Mouse (Mus musculus) limb, embryonic 10.5 days (tissue): ENCODE measurements around the gene Gdi2. TPM values are rescaled to one million over a fixed set of nuclear protein-coding genes. Genes with fewer than 3 reads are reported as not detected.
"Not testable (repeated sequence)": the region's sequence is repeated elsewhere in the genome, so short reads cannot be mapped to it uniquely, and the experiment has no call there.

ENCODE experiments used
- DNase-seq: peaks from one replicate; pipeline ENCODE4 v3.0.0-alpha.2; 2017; ENCODE audit warnings: low spot score
- H3K27ac ChIP-seq: fragments of 300-500 bp; sonication (generic); 2 replicates; pipeline ENCODE4 v1.5.1; 2016; ENCODE audit warnings: mild to moderate bottlenecking
- H3K27me3 ChIP-seq: fragments of 300-500 bp; sonication (generic); 2 replicates; pipeline ENCODE4 v1.6.1; 2016; ENCODE audit warnings: low read depth, mild to moderate bottlenecking; ENCODE audit not compliant: poor library complexity, severe bottlenecking
- H3K36me3 ChIP-seq: fragments of 300-500 bp; sonication (generic); 2 replicates; pipeline ENCODE4 v1.6.1; 2016; ENCODE audit warnings: mild to moderate bottlenecking, moderate library complexity
- H3K4me1 ChIP-seq: fragments of 300-500 bp; sonication (generic); 2 replicates; pipeline ENCODE4 v1.6.1; 2016
- H3K4me3 ChIP-seq: fragments of 300-500 bp; sonication (generic); 2 replicates; pipeline ENCODE4 v1.5.1; 2016; ENCODE audit warnings: mild to moderate bottlenecking, moderate library complexity
- H3K9me3 ChIP-seq: fragments of 300-500 bp; sonication (generic); replicated peaks from 2 replicates; pipeline ENCODE4 v1.6.1; 2016; ENCODE audit warnings: mild to moderate bottlenecking
- WGBS: fragments of 180-500 bp; shearing (Covaris S2); methylation state at CpG from one replicate; pipeline ENCODE4 v1.1.7; 2016; 5-methylcytosine and 5-hydroxymethylcytosine counted together
- polyA plus RNA-seq: library from polyadenylated mRNA; unstranded; fragments of >200 nt; fragmentation: Nextera tagmentation; extraction: Ambion mirVana; gene quantifications from 2 replicates; pipeline ENCODE4 v1.2.1, GENCODE M21; 2016

Gene Gdi2
- polyA plus RNA-seq = 428 and 453 TPM in 2 replicates

GRCm38 (mm10) chr13:3537594-3538222, at the start of gene Gdi2:
Gene Gdi2, plus strand, starts transcription at chr13:3538063.
- peaks cover 20% of the 10 kb centered on the region for H3K4me1 ChIP-seq
- H3K27me3 ChIP-seq = no peaks in the 10 kb centered on the region
- no peaks in the 10 kb centered on the region for H3K9me3 ChIP-seq
- peak; percentile 94 for DNase-seq
- H3K36me3 ChIP-seq = no peaks in the 10 kb centered on the region
- H3K4me3 ChIP-seq = peak within 1 kb of the TSS; percentile 95
- 2% methylated on average over 43 of the region's 47 CpGs for WGBS
- H3K27ac ChIP-seq = peak within 1 kb of the TSS; percentile 98

- 90% methylated on average over 4 of the region's 4 CpGs for WGBS
- H3K27ac ChIP-seq = no peak overlapping the region
- H3K36me3 ChIP-seq = peaks cover 25% of the 10 kb centered on the region
- H3K27me3 ChIP-seq = no peaks in the 10 kb centered on the region
- no peaks in the 10 kb centered on the region for H3K9me3 ChIP-seq
- DNase-seq = no peak
- H3K4me3 ChIP-seq = no peak overlapping the region
- H3K4me1 ChIP-seq = no peaks in the 10 kb centered on the region
Observed at GRCm38 (mm10) chr13:3495526-3495925, 42.3 kb upstream of the Gdi2 start.

- not testable (repeated sequence) for H3K27ac ChIP-seq, H3K4me1 ChIP-seq, H3K27me3 ChIP-seq, H3K36me3 ChIP-seq, H3K9me3 ChIP-seq, DNase-seq, H3K4me3 ChIP-seq
- 89% methylated on average over 6 of the region's 6 CpGs for WGBS
Observed at GRCm38 (mm10) chr13:3501014-3501413, 36.8 kb upstream of the Gdi2 start.

- not testable (repeated sequence) for H3K27ac ChIP-seq, H3K36me3 ChIP-seq, H3K27me3 ChIP-seq, H3K4me1 ChIP-seq, H3K4me3 ChIP-seq, DNase-seq, H3K9me3 ChIP-seq
- WGBS = 75% methylated on average over 6 of the region's 6 CpGs
Observed at GRCm38 (mm10) chr13:3515351-3515750, 22.5 kb upstream of the Gdi2 start.

- H3K36me3 ChIP-seq, H3K27me3 ChIP-seq, H3K4me1 ChIP-seq, H3K9me3 ChIP-seq, DNase-seq, H3K4me3 ChIP-seq, H3K27ac ChIP-seq: not testable (repeated sequence)
- 78% methylated on average over 4 of the region's 4 CpGs for WGBS
Observed at GRCm38 (mm10) chr13:3519357-3519756, 18.5 kb upstream of the Gdi2 start.

- WGBS = 43% methylated on average over 1 of the region's 1 CpGs
Observed at GRCm38 (mm10) chr13:3519994-3520393, 17.9 kb upstream of the Gdi2 start.

GRCm38 (mm10) chr13:3523459-3523858, 14.4 kb upstream of the Gdi2 start:
- no peak for DNase-seq
- 84% methylated on average over 6 of the region's 6 CpGs for WGBS
- Histone ChIP-seq H3K27ac (no peak overlapping the region), H3K4me3 (no peak overlapping the region), H3K4me1 (no peaks in the 10 kb centered on the region), H3K27me3 (no peaks in the 10 kb centered on the region), H3K9me3 (no peaks in the 10 kb centered on the region), H3K36me3 (no peaks in the 10 kb centered on the region)

More at GRCm38 (mm10) chr13:3519994-3520393, 17.9 kb upstream of the Gdi2 start:
- H3K36me3 ChIP-seq, H3K4me3 ChIP-seq, H3K4me1 ChIP-seq, H3K27ac ChIP-seq, H3K9me3 ChIP-seq, H3K27me3 ChIP-seq, DNase-seq: not testable (repeated sequence)

GRCm38 (mm10) chr13:3523946-3524345, 13.9 kb upstream of the Gdi2 start:
- Histone ChIP-seq H3K9me3 (no peaks in the 10 kb centered on the region), H3K27me3 (no peaks in the 10 kb centered on the region), H3K36me3 (no peaks in the 10 kb centered on the region), H3K27ac (no peak overlapping the region), H3K4me1 (no peaks in the 10 kb centered on the region), H3K4me3 (no peak overlapping the region)
- 97% methylated on average over 1 of the region's 1 CpGs for WGBS
- no peak for DNase-seq

GRCm38 (mm10) chr13:3525611-3526051, 12.2 kb upstream of the Gdi2 start:
- H3K9me3 ChIP-seq = no peaks in the 10 kb centered on the region
- H3K4me1 ChIP-seq = no peaks in the 10 kb centered on the region
- no peak overlapping the region for H3K27ac ChIP-seq
- no peaks in the 10 kb centered on the region for H3K27me3 ChIP-seq
- H3K36me3 ChIP-seq = no peaks in the 10 kb centered on the region
- no peak for DNase-seq
- H3K4me3 ChIP-seq = no peak overlapping the region
- 78% methylated on average over 4 of the region's 4 CpGs for WGBS

GRCm38 (mm10) chr13:3526328-3526727, 11.5 kb upstream of the Gdi2 start:
- H3K4me1 ChIP-seq = no peaks in the 10 kb centered on the region
- no peaks in the 10 kb centered on the region for H3K9me3 ChIP-seq
- H3K4me3 ChIP-seq = no peak overlapping the region
- H3K27ac ChIP-seq = no peak overlapping the region
- DNase-seq = no peak
- no peaks in the 10 kb centered on the region for H3K36me3 ChIP-seq
- 84% methylated on average over 8 of the region's 8 CpGs for WGBS
- no peaks in the 10 kb centered on the region for H3K27me3 ChIP-seq

- no peaks in the 10 kb centered on the region for H3K27me3 ChIP-seq
- H3K27ac ChIP-seq = no peak overlapping the region
- no peaks in the 10 kb centered on the region for H3K36me3 ChIP-seq
- no peaks in the 10 kb centered on the region for H3K4me1 ChIP-seq
- no peaks in the 10 kb centered on the region for H3K9me3 ChIP-seq
- DNase-seq = no peak
- WGBS = 80% methylated on average over 3 of the region's 3 CpGs
- H3K4me3 ChIP-seq = no peak overlapping the region
Observed at GRCm38 (mm10) chr13:3530451-3530850, 7.4 kb upstream of the Gdi2 start.

GRCm38 (mm10) chr13:3531176-3531575, 6.7 kb upstream of the Gdi2 start:
- 70% methylated on average over 2 of the region's 2 CpGs for WGBS
- H3K36me3 ChIP-seq, H3K27ac ChIP-seq, H3K9me3 ChIP-seq, H3K4me1 ChIP-seq, H3K27me3 ChIP-seq, H3K4me3 ChIP-seq, DNase-seq: not testable (repeated sequence)

GRCm38 (mm10) chr13:3531692-3532320, 6.1 kb upstream of the Gdi2 start:
- no peak for DNase-seq
- Histone ChIP-seq H3K4me3 (no peak overlapping the region), H3K36me3 (no peaks in the 10 kb centered on the region), H3K4me1 (peaks cover under 1% of the 10 kb centered on the region; the same call in 1 of the 2 replicates), H3K27me3 (no peaks in the 10 kb centered on the region), H3K27ac (no peak overlapping the region), H3K9me3 (no peaks in the 10 kb centered on the region)
- 52% methylated on average over 10 of the region's 10 CpGs for whole genome bisulfite sequencing
